Mouse (Mus musculus) liver, postnatal 0 days (tissue): ENCODE data around the gene Mcl1.

Experiments used
- CTCF ChIP-seq: sonication (generic); IDR thresholded peaks from 2 replicates; pipeline ENCODE4 v1.5.1; 2016; ENCODE audit warnings: antibody characterized with exemption, low read depth
- EP300 ChIP-seq: IDR thresholded peaks from 2 replicates; pipeline ENCODE4 v1.6.1; 2016; ENCODE audit warnings: antibody characterized with exemption, low read depth, mild to moderate bottlenecking

DNA sequence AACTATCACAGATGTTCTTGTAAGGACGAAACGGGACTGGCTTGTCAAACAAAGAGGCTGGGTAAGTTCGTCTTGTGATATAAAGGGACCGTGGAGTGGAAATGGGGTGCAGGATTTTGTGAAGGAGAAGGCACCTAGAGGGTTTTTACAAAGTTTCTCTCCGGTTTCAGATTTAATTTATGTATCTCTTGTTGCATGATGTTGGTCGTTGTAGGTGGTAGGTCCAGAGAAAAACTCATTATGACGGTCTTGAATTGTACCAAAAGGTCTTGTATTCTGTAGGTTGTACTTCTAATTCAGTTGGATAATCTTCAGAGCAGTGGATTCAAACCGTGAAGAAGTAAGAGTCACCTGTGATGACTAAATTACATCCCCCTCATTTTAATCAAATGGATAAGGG, 1.4 kb downstream of the Mcl1 start:
- no peak for TF ChIP-seq CTCF
- TF ChIP-seq EP300 = no peak
